Mouse (Mus musculus) kidney, adult 2 months (tissue): ENCODE data around the gene Dapl1.

Source experiments
- CTCF ChIP-seq: fragments of 200-500 bp; conservative IDR thresholded peaks from 2 replicates; pipeline ENCODE4 v1.5.1; 2011; ENCODE audit warnings: low read depth, mild to moderate bottlenecking, control low read depth, low read length, moderate library complexity, mixed read lengths; ENCODE audit not compliant: insufficient read depth, insufficient read length
- POLR2A ChIP-seq: fragments of 200-500 bp; IDR thresholded peaks from one replicate; pipeline ENCODE4 v1.6.1; 2011; ENCODE audit warnings: low read depth, low read length, control low read depth

- no peak for TF ChIP-seq CTCF
- no peak for TF ChIP-seq POLR2A
Measured at GRCm38 (mm10) chr2:59544237-59544909, 59.9 kb downstream of the Dapl1 start.
